Mouse (Mus musculus) liver, adult 2 months (tissue): Measurements from ENCODE around the gene Pnmt.

ENCODE experiments used
- CTCF ChIP-seq: fragments of 200-500 bp; IDR thresholded peaks from 2 replicates; pipeline ENCODE4 v1.5.1; 2011; ENCODE audit warnings: low read depth, low read length, control low read depth
- POLR2A ChIP-seq: fragments of 200-500 bp; IDR thresholded peaks from 2 replicates; pipeline ENCODE4 v1.6.1; 2011; ENCODE audit warnings: low read length, control low read depth; ENCODE audit not compliant: insufficient read depth; ENCODE audit errors: extremely low read depth

DNA sequence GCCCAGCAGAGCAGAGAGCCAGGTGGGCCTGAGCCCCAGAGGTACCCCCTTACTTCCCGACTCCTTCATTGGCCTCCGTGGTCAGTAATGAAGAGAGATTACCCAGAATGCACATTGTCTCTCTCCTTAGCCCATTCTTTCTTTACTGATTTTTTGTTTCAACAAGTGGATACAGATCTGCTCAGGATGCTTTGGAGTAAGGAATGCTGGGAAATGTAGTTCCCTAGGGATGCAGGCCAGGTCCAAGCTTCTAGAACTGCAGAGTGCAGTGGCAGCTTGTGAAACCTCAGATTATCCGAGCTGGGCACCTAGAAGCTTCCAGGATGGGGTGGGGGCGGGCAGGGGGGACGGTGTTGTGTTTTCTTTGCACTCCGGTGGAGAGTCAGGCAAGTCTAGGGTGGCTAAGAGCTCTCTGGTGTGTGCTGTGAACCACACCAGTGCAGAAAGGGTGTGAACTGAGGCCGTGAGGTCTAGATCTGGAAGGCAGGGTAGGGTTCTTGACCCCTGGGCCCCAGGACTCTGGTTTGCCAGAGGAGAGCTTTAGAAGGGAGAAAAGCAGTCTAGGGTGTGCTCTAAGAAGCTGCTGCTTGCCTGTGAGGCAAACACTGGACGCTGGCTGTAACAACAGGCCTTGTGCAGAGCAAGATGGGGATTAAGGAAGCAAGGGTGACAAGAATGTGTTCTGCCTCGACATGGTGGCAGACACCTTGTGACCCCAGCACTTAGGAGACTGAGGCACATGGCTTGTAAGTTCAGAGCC is 45.7 kb downstream of the Pnmt start:
- no peak for TF ChIP-seq CTCF
- TF ChIP-seq POLR2A = no peak
